Mouse (Mus musculus) small intestine, adult 10 weeks (tissue): ENCODE data around the gene Fcamr. TPM values are rescaled to one million over a fixed set of nuclear protein-coding genes. Genes with fewer than 3 reads are reported as not detected.

Experiments
- polyA plus RNA-seq: library from polyadenylated mRNA; stranded (reverse); fragments of 350-450 nt; fragmentation: Illumina TruSeq; extraction: RNeasy Lipid Tissue Mini Kit (QIAGEN cat#74804); gene quantifications from one replicate; pipeline ENCODE4 v1.2.3, GENCODE M21; 2014; ENCODE audit warnings: low replicate concordance

Gene Fcamr
- polyA plus RNA-seq, result not detected

DNA sequence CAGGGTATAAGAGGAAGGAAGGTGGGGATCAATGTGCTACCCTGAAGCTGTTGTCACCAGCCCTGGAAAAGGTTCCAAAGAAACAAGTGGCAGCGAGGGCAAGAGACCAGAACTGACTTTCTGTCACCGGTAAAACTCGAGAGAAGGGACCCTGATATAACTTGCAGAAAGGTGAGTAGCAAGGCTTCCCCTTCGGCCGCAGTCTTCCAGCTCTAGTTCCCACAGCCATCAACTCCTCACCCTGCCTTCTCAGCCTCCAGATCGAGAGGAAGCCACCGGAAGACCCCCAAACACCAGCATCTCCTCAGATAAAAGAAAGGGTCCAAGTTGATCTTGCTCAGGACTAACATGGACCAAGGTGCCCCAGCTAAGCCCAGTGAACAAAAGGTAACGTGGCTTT lies at the start of gene Fcamr:
Gene Fcamr, plus strand, starts transcription at position 301 of the 400 bp plus-strand sequence.

DNA sequence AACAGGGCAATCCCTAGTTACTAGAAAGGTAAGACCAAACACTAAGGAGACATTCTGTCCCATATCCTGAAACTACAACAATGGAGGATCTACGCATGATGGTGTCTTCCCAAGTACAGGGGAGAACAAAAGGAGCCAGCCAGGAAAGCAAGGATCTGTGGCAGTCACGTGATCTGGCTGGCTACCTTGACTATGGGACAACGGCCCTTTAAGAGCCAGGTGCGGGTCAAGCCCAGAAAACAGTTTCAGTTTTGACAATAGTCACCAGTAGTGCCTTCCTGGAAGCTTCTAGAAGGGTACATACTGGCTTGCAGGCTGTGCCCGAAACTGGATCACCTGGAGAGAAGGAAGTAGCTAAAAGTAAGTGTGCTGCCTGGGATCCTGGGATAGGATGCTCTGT lies 25.7 kb downstream of the Fcamr start, which contains the start of gene Pigr:
Gene Pigr, plus strand, starts transcription at position 237 of the 400 bp plus-strand sequence.

Other genes with a start within 250 kb of the Fcamr start
- not detected for gene Zp3r, start 171.3 kb upstream of the Fcamr start, polyA plus RNA-seq
- gene C4bp, start 139.3 kb upstream of the Fcamr start, polyA plus RNA-seq, result 1.9 TPM
- gene Gm29427, start 85.1 kb upstream of the Fcamr start, polyA plus RNA-seq, result 1.5 TPM
- 21.0 TPM for gene Yod1, start 83.6 kb upstream of the Fcamr start, polyA plus RNA-seq
- gene Pfkfb2, start 71.6 kb upstream of the Fcamr start, polyA plus RNA-seq, result 38.7 TPM
- gene AA986860, start 68.9 kb upstream of the Fcamr start, polyA plus RNA-seq, result 15.9 TPM
- gene Pigr, start 25.8 kb downstream of the Fcamr start, polyA plus RNA-seq, result 3,567 TPM
- gene Fcmr, start 64.8 kb downstream of the Fcamr start, polyA plus RNA-seq, result 2.6 TPM
- gene Il24, start 86.6 kb downstream of the Fcamr start, polyA plus RNA-seq, result not detected
- gene Il20, start 110.5 kb downstream of the Fcamr start, polyA plus RNA-seq, result not detected
- not detected for gene Il19, start 139.2 kb downstream of the Fcamr start, polyA plus RNA-seq
- gene Il10, start 218.9 kb downstream of the Fcamr start, polyA plus RNA-seq, result 0.45 TPM